8 mouse cellular contexts compared by ENCODE assay signal in genomic region chr5:129914024-129914423, GRCm38 (mm10). TPM values are rescaled to one million over a fixed set of nuclear protein-coding genes. Genes with fewer than 3 reads are reported as not detected.
A peak's percentile ranks its signal among the peaks of the same experiment; 100 is the strongest.
DNase-seq lines count a peak whose midpoint lies in the region; ATAC-seq and TF ChIP-seq lines count a peak whose summit lies in the region.

No protein-coding gene starts in this region.

- H3K4me3 ChIP-seq in hindbrain, embryonic 11.5 days (ENCODE audit: low read depth, low read length): no peak overlapping the region
- H3K4me3 ChIP-seq in hindbrain, embryonic 14.5 days (replicated peaks; ENCODE audit: low read length): no peak overlapping the region
- H3K4me3 ChIP-seq in CH12.LX (replicated peaks in 1 of 3; ENCODE audit: low read depth in 2 of 3, low read length in 2 of 3, poor library complexity in 1 of 3): no peak overlapping the region

- dilution Hi-C loops in CH12.LX (cut with MboI; ENCODE audit: extremely low pct_ligation_motif_present, extremely low pct_unique_long_range_greater_than_20kb, low sequenced_read_pairs): no loop called here

- H3K9ac ChIP-seq in hindbrain, embryonic 11.5 days (ENCODE audit: low read depth, low read length): no peak overlapping the region
- H3K9ac ChIP-seq in hindbrain, embryonic 14.5 days: no peak overlapping the region
- no peak overlapping the region for H3K9ac ChIP-seq in CH12.LX (ENCODE audit: insufficient read depth, low read depth)

- ATAC-seq in hindbrain, embryonic 11.5 days (ENCODE audit: low FRiP score): no peak
- ATAC-seq in hindbrain, embryonic 14.5 days (ENCODE audit: low FRiP score): no peak

- no peaks in the 10 kb centered on the region for H3K79me2 ChIP-seq in CH12.LX (replicated peaks; ENCODE audit: control insufficient read depth, extremely low read depth, insufficient read depth, poor library complexity, severe bottlenecking)

- 27% methylated on average over 2 of the region's 2 CpGs for WGBS in hindbrain, embryonic 11.5 days
- 28% methylated on average over 2 of the region's 2 CpGs for WGBS in hindbrain, embryonic 14.5 days

- no peak for TF ChIP-seq EP300 in CH12.LX (IDR thresholded peaks at IDR 0.05; ENCODE audit: low read length)

- no peaks in the 10 kb centered on the region for H3K4me1 ChIP-seq in hindbrain, embryonic 11.5 days (replicated peaks; ENCODE audit: control insufficient read depth, insufficient read depth, low read length)
- peaks cover 3% of the 10 kb centered on the region; the same call in 1 of the 2 replicates for H3K4me1 ChIP-seq in hindbrain, embryonic 14.5 days (replicated peaks; ENCODE audit: control insufficient read depth, insufficient read depth, low read length)
- H3K4me1 ChIP-seq in CH12.LX (ENCODE audit: control insufficient read depth in 1 of 2, insufficient read depth in 2 of 2): peaks cover 2 to 6% of the 10 kb centered on the region in 2 experiments; a peak in 3 of 4 replicates

- no peak overlapping the region for H3K27ac ChIP-seq in hindbrain, embryonic 11.5 days (ENCODE audit: low read depth, low read length)
- no peak overlapping the region for H3K27ac ChIP-seq in hindbrain, embryonic 14.5 days
- H3K27ac ChIP-seq in CH12.LX (ENCODE audit: insufficient read depth, low read depth): no peak overlapping the region

- in situ Hi-C loops in CH12.LX (cut with MboI; ENCODE audit: low pct_ligation_motif_present, low pct_unique_long_range_greater_than_20kb, low sequenced_read_pairs): no loop called here

- H3K4me2 ChIP-seq in hindbrain, embryonic 11.5 days (replicated peaks; ENCODE audit: low read depth, low read length): no peak overlapping the region
- no peak overlapping the region for H3K4me2 ChIP-seq in hindbrain, embryonic 14.5 days (replicated peaks)
- no peak overlapping the region for H3K4me2 ChIP-seq in CH12.LX (ENCODE audit: insufficient read depth, low read depth, poor library complexity, severe bottlenecking)

- no peaks in the 10 kb centered on the region for H3K9me3 ChIP-seq in hindbrain, embryonic 11.5 days (ENCODE audit: control insufficient read depth, low read length)
- H3K9me3 ChIP-seq in hindbrain, embryonic 14.5 days (ENCODE audit: control insufficient read depth, low read length): no peaks in the 10 kb centered on the region
- H3K9me3 ChIP-seq in CH12.LX (replicated peaks; ENCODE audit: low read length): no peaks in the 10 kb centered on the region

- H3K27me3 ChIP-seq in hindbrain, embryonic 11.5 days (ENCODE audit: control insufficient read depth, insufficient read depth, low read length): no peaks in the 10 kb centered on the region
- no peaks in the 10 kb centered on the region for H3K27me3 ChIP-seq in hindbrain, embryonic 14.5 days (ENCODE audit: control insufficient read depth, insufficient read depth, low read length)
- peaks cover 16% of the 10 kb centered on the region for H3K27me3 ChIP-seq in CH12.LX (replicated peaks)

- TF ChIP-seq CTCF in CH12.LX (conservative IDR thresholded peaks at IDR 0.05 in 1 of 2, IDR thresholded peaks at IDR 0.05 in 1 of 2; ENCODE audit: low read depth in 2 of 2, low read length in 2 of 2): peak; percentile 56 to 72

- TF ChIP-seq POLR2A in CH12.LX (IDR thresholded peaks at IDR 0.05; ENCODE audit: low read depth, low read length): no peak

- TF ChIP-seq RAD21 in CH12.LX (IDR thresholded peaks at IDR 0.05; ENCODE audit: low read depth, low read length): peak; percentile 61

- DNase-seq in hindbrain, embryonic 11.5 days (ENCODE audit: low spot score): peak; percentile 40
- DNase-seq in hindbrain, embryonic 14.5 days (ENCODE audit: low spot score): no peak
- DNase-seq in CH12.LX (ENCODE audit: extremely low read depth): peak; percentile 51
- DNase-seq in adrenal gland, postnatal 14 days: peak; percentile 68
- peak; percentile 19 to 34 for DNase-seq in kidney, postnatal 4 days
- DNase-seq in natural killer cell, adult 2 months (ENCODE audit: low spot score in 2 of 2): peak; percentile 6 to 32
- DNase-seq in right cerebral cortex, postnatal 36 days (ENCODE audit: low spot score in 2 of 2): no peak
- no peak for DNase-seq in right cerebral cortex, postnatal 4 days

- H3K36me3 ChIP-seq in hindbrain, embryonic 11.5 days (ENCODE audit: control insufficient read depth, insufficient read depth, low read length): no peaks in the 10 kb centered on the region
- no peaks in the 10 kb centered on the region for H3K36me3 ChIP-seq in hindbrain, embryonic 14.5 days (replicated peaks; ENCODE audit: control insufficient read depth, insufficient read depth)
- no peaks in the 10 kb centered on the region for H3K36me3 ChIP-seq in CH12.LX (replicated peaks in 1 of 2; ENCODE audit: control insufficient read depth in 1 of 2, insufficient read depth in 1 of 2, low read length in 1 of 2)

TF ChIP-seq in CH12.LX, 34 proteins besides CTCF, POLR2A, EP300 and RAD21:
- no peak for TF ChIP-seq IRF4 (IDR thresholded peaks at IDR 0.05; ENCODE audit: low read depth, low read length)
- peak; percentile 51 for TF ChIP-seq SMC3 (IDR thresholded peaks at IDR 0.05; ENCODE audit: low read depth, low read length)
- TF ChIP-seq PAX5 (IDR thresholded peaks at IDR 0.05; ENCODE audit: low read length): no peak
- TF ChIP-seq MAFK (IDR thresholded peaks at IDR 0.05; ENCODE audit: insufficient replicate concordance, low read length): no peak
- TF ChIP-seq MYC (IDR thresholded peaks at IDR 0.05; ENCODE audit: low read depth, low read length): peak; percentile 63; the same call in 1 of the 2 replicates
- no peak for TF ChIP-seq TCF12 (IDR thresholded peaks at IDR 0.05; ENCODE audit: low read depth, low read length)
- no peak for TF ChIP-seq KAT2A (IDR thresholded peaks at IDR 0.05; ENCODE audit: insufficient replicate concordance, low read length)
- no peak for TF ChIP-seq JUND (conservative IDR thresholded peaks at IDR 0.05; ENCODE audit: low read depth, low read length)
- no peak for TF ChIP-seq POLR2AphosphoS2 (IDR thresholded peaks at IDR 0.05; ENCODE audit: low read depth, low read length)

RNA-seq across cellular contexts. Expression of gene Nupr1l, which starts 5.7 kb away (rescaled TPM):
- polyA plus RNA-seq in hindbrain, embryonic 11.5 days (2014; fragmentation: Nextera tagmentation; extraction: Ambion mirVana): 5.1 and 5.7 TPM in 2 replicates
- polyA plus RNA-seq in hindbrain, embryonic 14.5 days (2014; fragmentation: Nextera tagmentation; extraction: Ambion mirVana): 3.4 and 3.8 TPM in 2 replicates
- total RNA-seq in CH12.LX (2012; rRNA removed) (0.46 and 0.68 TPM in 2 replicates), CH12.LX (2014; rRNA removed) (0.46 TPM in 1 of 2 replicates, not detected in the other)
- polyA plus RNA-seq in CH12.LX (2012; ENCODE audit: insufficient read length, low read depth): not detected in 2 replicates
- total RNA-seq in adrenal gland, postnatal 14 days (2021): 4.3 and 5.9 TPM in 2 replicates

RNA-seq across cellular contexts. Expression of gene Phkg1, which starts 15.7 kb away (rescaled TPM):
- 0.07 and 0.14 TPM in 2 replicates for polyA plus RNA-seq in hindbrain, embryonic 11.5 days (2014; fragmentation: Nextera tagmentation; extraction: Ambion mirVana)
- polyA plus RNA-seq in hindbrain, embryonic 14.5 days (2014; fragmentation: Nextera tagmentation; extraction: Ambion mirVana): 0.13 and 0.72 TPM in 2 replicates
- total RNA-seq in CH12.LX (2012; rRNA removed) (0.21 and 0.25 TPM in 2 replicates), CH12.LX (2014; rRNA removed) (0.23 TPM in 1 of 2 replicates, not detected in the other)
- polyA plus RNA-seq in CH12.LX (2012; ENCODE audit: insufficient read length, low read depth): 0.16 and 0.61 TPM in 2 replicates
- total RNA-seq in adrenal gland, postnatal 14 days (2021): 1.2 and 1.7 TPM in 2 replicates

RNA-seq across cellular contexts. Expression of gene Zbed5, which starts 18.5 kb away (rescaled TPM):
- polyA plus RNA-seq in hindbrain, embryonic 11.5 days (2014; fragmentation: Nextera tagmentation; extraction: Ambion mirVana): 8.2 and 9.2 TPM in 2 replicates
- polyA plus RNA-seq in hindbrain, embryonic 14.5 days (2014; fragmentation: Nextera tagmentation; extraction: Ambion mirVana): 16.4 and 17.0 TPM in 2 replicates
- total RNA-seq in CH12.LX (2012; rRNA removed) (4.5 and 5.4 TPM in 2 replicates), CH12.LX (2014; rRNA removed) (6.4 and 7.4 TPM in 2 replicates)
- polyA plus RNA-seq in CH12.LX (2012; ENCODE audit: insufficient read length, low read depth): 4.9 and 5.1 TPM in 2 replicates
- 1.6 and 1.7 TPM in 2 replicates for total RNA-seq in adrenal gland, postnatal 14 days (2021)

RNA-seq across cellular contexts. Expression of gene Chchd2, which starts 26.8 kb away (rescaled TPM):
- 935 and 992 TPM in 2 replicates for polyA plus RNA-seq in hindbrain, embryonic 11.5 days (2014; fragmentation: Nextera tagmentation; extraction: Ambion mirVana)
- polyA plus RNA-seq in hindbrain, embryonic 14.5 days (2014; fragmentation: Nextera tagmentation; extraction: Ambion mirVana): 704 and 793 TPM in 2 replicates
- total RNA-seq in CH12.LX (2012; rRNA removed) (552 and 592 TPM in 2 replicates), CH12.LX (2014; rRNA removed) (988 and 1,007 TPM in 2 replicates)
- 346 and 370 TPM in 2 replicates for polyA plus RNA-seq in CH12.LX (2012; ENCODE audit: insufficient read length, low read depth)
- total RNA-seq in adrenal gland, postnatal 14 days (2021): 932 and 939 TPM in 2 replicates

RNA-seq across cellular contexts. Expression of gene Vkorc1l1, which starts 27.7 kb away (rescaled TPM):
- 28.5 and 34.1 TPM in 2 replicates for polyA plus RNA-seq in hindbrain, embryonic 11.5 days (2014; fragmentation: Nextera tagmentation; extraction: Ambion mirVana)
- polyA plus RNA-seq in hindbrain, embryonic 14.5 days (2014; fragmentation: Nextera tagmentation; extraction: Ambion mirVana): 32.4 and 37.6 TPM in 2 replicates
- total RNA-seq in CH12.LX (2012; rRNA removed) (8.7 and 11.0 TPM in 2 replicates), CH12.LX (2014; rRNA removed) (27.0 and 31.4 TPM in 2 replicates)
- polyA plus RNA-seq in CH12.LX (2012; ENCODE audit: insufficient read length, low read depth): 25.4 and 33.1 TPM in 2 replicates
- 30.1 and 31.2 TPM in 2 replicates for total RNA-seq in adrenal gland, postnatal 14 days (2021)

Comparison
In these comparisons a context has a peak if more than half of its experiments do, and no peak if none do; other contexts are left out.
1. DNase-seq: peak in hindbrain, embryonic 11.5 days (single experiment), CH12.LX (single experiment), adrenal gland, postnatal 14 days (single experiment), kidney, postnatal 4 days (2 of 2) and natural killer cell, adult 2 months (2 of 2); none in hindbrain, embryonic 14.5 days (single experiment), right cerebral cortex, postnatal 36 days (0 of 2) and right cerebral cortex, postnatal 4 days (single experiment).